Mouse (Mus musculus) liver, embryonic 12.5 days (tissue): Measurements from ENCODE around the gene Adarb2. TPM values are rescaled to one million over a fixed set of nuclear protein-coding genes. Genes with fewer than 3 reads are reported as not detected.
"Not testable (repeated sequence)": the region's sequence is repeated elsewhere in the genome, so short reads cannot be mapped to it uniquely, and the experiment has no call there.

Source experiments
- ATAC-seq: fragments of 200-750 bp; cut with Nextera tagmentation; 2 replicates; pipeline ENCODE4 v1.8.0; 2017; ENCODE audit warnings: moderate number of reproducible peaks, mild to moderate bottlenecking, moderate library complexity
- H3K27ac ChIP-seq: fragments of 300-500 bp; sonication (generic); 2 replicates; pipeline ENCODE4 v1.5.1; 2016; ENCODE audit warnings: mild to moderate bottlenecking
- H3K27me3 ChIP-seq: fragments of 300-500 bp; sonication (generic); replicated peaks from 2 replicates; pipeline ENCODE4 v1.6.1; 2016; ENCODE audit warnings: mild to moderate bottlenecking, moderate library complexity
- H3K36me3 ChIP-seq: fragments of 300-500 bp; sonication (generic); 2 replicates; pipeline ENCODE4 v1.6.1; 2016; ENCODE audit warnings: mild to moderate bottlenecking, moderate library complexity
- H3K4me1 ChIP-seq: fragments of 300-500 bp; sonication (generic); 2 replicates; pipeline ENCODE4 v1.6.1; 2016
- H3K4me2 ChIP-seq: fragments of 300-500 bp; sonication (generic); 2 replicates; pipeline ENCODE4 v1.6.1; 2016; ENCODE audit warnings: mild to moderate bottlenecking, moderate library complexity
- H3K4me3 ChIP-seq: fragments of 300-500 bp; sonication (generic); 2 replicates; pipeline ENCODE4 v1.5.1; 2016; ENCODE audit warnings: mild to moderate bottlenecking, moderate library complexity
- H3K9ac ChIP-seq: fragments of 300-500 bp; sonication (generic); 2 replicates; pipeline ENCODE4 v1.6.1; 2016; ENCODE audit warnings: mild to moderate bottlenecking, moderate library complexity
- H3K9me3 ChIP-seq: fragments of 300-500 bp; sonication (generic); replicated peaks from 2 replicates; pipeline ENCODE4 v1.6.1; 2016; ENCODE audit warnings: mild to moderate bottlenecking, moderate library complexity
- WGBS: fragments of 180-500 bp; shearing (Covaris S2); methylation state at CpG from one replicate; pipeline ENCODE4 v1.1.7; 2016; ENCODE audit not compliant: insufficient replicate concordance; 5-methylcytosine and 5-hydroxymethylcytosine counted together
- polyA plus RNA-seq: library from polyadenylated mRNA; unstranded; fragments of >200 nt; fragmentation: Nextera tagmentation; extraction: Ambion mirVana; gene quantifications from 2 replicates; pipeline ENCODE4 v1.2.1, GENCODE M21; 2016

Gene Adarb2
- polyA plus RNA-seq, 1 experiment from 2014 or later: 0.35 TPM

DNA sequence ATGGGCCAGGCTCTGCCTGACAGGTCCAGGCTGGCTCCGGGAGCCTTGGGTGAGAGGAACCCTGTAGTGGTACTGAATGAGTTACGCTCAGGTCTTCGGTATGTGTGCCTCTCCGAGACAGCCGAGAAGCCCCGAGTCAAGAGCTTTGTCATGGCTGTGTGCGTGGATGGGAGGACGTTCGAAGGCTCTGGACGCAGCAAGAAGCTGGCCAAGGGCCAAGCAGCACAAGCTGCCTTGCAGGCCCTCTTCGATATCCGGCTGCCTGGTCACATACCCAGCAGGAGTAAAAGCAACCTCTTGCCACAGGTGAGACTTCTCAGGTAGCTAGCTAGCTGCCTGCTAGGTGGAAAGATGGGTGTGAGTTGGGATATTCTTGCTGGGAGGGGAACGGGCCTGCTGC, 367.6 kb downstream of the Adarb2 start:
- ATAC-seq: no peak
- H3K36me3 ChIP-seq: no peaks in the 10 kb centered on the region
- no peaks in the 10 kb centered on the region for H3K27me3 ChIP-seq
- WGBS: 78% methylated on average over 13 of the region's 13 CpGs
- H3K4me3 ChIP-seq: no peak overlapping the region
- H3K4me1 ChIP-seq: no peaks in the 10 kb centered on the region
- H3K4me2 ChIP-seq: no peak overlapping the region
- no peak overlapping the region for H3K9ac ChIP-seq
- H3K9me3 ChIP-seq: no peaks in the 10 kb centered on the region
- no peak overlapping the region for H3K27ac ChIP-seq

DNA sequence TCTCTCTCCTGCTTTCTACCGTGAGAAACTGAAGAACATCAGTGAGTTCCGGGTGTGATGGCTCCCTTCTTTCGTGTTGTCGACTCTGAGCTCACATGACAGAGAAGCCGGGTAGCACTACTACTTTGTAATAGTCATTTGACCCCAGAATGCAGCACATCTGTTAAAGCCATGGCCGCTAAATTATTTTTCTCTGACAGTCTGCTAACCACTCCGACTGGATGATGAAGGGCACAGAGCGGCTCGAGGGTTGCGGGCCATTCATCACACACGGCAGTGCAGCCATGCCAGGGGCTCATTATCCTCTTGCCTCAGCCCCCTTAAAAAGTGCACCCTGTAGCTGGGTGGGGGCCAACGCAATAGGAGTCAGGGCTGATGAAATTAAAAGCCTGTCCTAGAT, 371.2 kb downstream of the Adarb2 start:
- Histone ChIP-seq H3K27ac (no peak overlapping the region), H3K9me3 (no peaks in the 10 kb centered on the region), H3K36me3 (no peaks in the 10 kb centered on the region), H3K4me1 (no peaks in the 10 kb centered on the region), H3K27me3 (no peaks in the 10 kb centered on the region), H3K9ac (no peak overlapping the region), H3K4me2 (no peak overlapping the region), H3K4me3 (no peak overlapping the region)
- ATAC-seq: no peak
- 70% methylated on average over 12 of the region's 12 CpGs for WGBS

GRCm38 (mm10) chr13:8584257-8585005, 381.8 kb downstream of the Adarb2 start:
- H3K27me3 ChIP-seq: no peaks in the 10 kb centered on the region
- 65% methylated on average over 8 of the region's 8 CpGs for WGBS
- no peaks in the 10 kb centered on the region for H3K4me1 ChIP-seq
- H3K9me3 ChIP-seq: no peaks in the 10 kb centered on the region
- H3K36me3 ChIP-seq: no peaks in the 10 kb centered on the region
- no peak for ATAC-seq
- H3K4me2 ChIP-seq: no peak overlapping the region
- H3K4me3 ChIP-seq: no peak overlapping the region
- no peak overlapping the region for H3K27ac ChIP-seq
- H3K9ac ChIP-seq: no peak overlapping the region

DNA sequence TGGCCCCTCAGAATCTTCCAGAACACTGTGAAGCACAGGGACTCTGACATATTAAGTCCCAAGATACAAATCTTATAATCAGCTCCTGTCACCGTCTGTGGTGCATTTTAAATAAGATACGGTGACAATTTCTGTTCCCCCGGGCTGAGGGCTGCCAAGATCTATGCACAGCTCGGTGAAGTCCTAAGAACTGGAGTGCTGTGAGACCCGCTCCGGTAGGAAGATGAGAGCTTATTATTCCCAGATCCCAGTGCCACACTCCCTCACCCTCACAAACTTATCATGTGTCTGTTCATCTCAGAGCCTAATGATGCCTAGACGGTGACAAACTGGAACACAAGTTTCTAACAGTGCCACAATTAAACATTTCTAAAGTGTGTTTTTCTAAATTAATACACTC, 384.8 kb downstream of the Adarb2 start:
- H3K4me2 ChIP-seq: no peak overlapping the region
- no peak overlapping the region for H3K27ac ChIP-seq
- H3K27me3 ChIP-seq: no peaks in the 10 kb centered on the region
- WGBS: 73% methylated on average over 7 of the region's 7 CpGs
- no peaks in the 10 kb centered on the region for H3K9me3 ChIP-seq
- H3K9ac ChIP-seq: no peak overlapping the region
- H3K4me3 ChIP-seq: no peak overlapping the region
- H3K36me3 ChIP-seq: no peaks in the 10 kb centered on the region
- H3K4me1 ChIP-seq: no peaks in the 10 kb centered on the region
- ATAC-seq: no peak

DNA sequence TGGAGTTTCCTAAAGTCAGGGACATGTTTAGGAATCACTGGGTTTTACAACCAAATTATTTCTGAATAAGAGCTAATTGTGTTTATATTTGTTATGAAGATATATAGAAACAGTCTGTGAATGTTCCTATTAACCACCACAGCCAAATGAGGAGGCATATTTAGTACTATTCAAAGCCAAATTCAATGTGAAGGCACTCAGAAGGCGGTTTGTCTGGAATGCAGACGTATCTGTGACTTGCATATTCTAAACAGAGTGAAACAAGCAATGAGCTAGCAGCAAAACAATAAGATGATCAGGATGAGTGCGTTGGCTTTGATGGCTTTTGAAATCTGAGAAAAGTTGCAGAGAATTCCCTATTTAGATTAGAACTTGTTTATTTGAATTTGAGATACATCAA, 387.8 kb downstream of the Adarb2 start:
- Histone ChIP-seq H3K9ac (no peak overlapping the region), H3K4me2 (no peak overlapping the region), H3K27ac (no peak overlapping the region), H3K36me3 (no peaks in the 10 kb centered on the region), H3K4me1 (no peaks in the 10 kb centered on the region), H3K4me3 (no peak overlapping the region), H3K27me3 (no peaks in the 10 kb centered on the region), H3K9me3 (no peaks in the 10 kb centered on the region)
- ATAC-seq: no peak
- 62% methylated on average over 3 of the region's 3 CpGs for WGBS

DNA sequence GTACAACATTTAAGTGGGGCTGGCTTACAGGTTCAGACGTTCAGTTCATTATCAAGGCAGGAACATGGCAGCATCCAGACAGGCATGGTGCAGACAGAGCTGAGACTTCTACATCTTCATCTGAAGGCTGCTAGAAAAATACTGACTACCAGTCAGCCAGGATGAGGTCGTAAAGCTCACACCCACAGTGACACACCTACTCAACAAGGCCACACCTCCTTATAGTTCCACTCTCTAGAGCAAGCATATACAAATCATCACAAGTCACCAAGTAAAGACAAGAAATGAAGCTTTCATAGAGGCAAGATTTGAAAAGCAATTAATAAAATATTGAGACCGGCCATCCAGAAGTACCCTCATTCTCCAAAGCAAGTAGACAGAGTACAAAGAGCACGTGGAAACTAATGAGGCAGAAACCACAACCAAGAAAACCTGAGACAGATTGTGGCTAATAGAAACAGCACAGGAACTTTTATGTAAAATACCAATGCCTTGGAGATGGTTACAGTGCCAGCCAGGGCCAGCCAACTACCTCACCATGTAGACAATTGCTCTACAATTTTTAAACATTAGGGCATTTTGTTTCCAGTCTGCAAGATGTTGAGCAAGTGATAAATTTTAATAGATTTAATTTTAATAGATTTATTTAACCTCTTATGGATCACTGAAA, 394.4 kb downstream of the Adarb2 start:
- ATAC-seq: no peak

DNA sequence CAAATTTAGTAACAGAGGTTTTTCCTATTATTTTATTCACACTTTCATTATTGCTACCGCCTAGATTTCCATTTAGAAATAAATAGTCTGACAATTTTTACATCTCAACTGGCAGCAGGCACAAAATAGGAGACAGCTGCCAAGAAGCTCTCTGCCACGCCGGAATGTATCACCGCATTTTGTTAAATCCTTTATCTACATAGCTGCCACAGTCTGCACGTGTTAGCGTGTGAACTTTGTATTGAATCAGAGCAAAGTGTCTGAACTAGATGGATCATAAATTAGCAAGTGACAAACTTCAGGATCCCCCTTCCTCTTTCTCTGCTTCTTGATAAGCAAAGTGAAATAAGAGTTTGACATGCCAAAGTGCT, 395.0 kb downstream of the Adarb2 start:
- H3K9ac ChIP-seq: no peak overlapping the region
- 62% methylated on average over 6 of the region's 6 CpGs for WGBS
- H3K36me3 ChIP-seq: no peaks in the 10 kb centered on the region
- H3K27me3 ChIP-seq: no peaks in the 10 kb centered on the region
- no peak overlapping the region for H3K4me3 ChIP-seq
- H3K4me2 ChIP-seq: no peak overlapping the region
- no peaks in the 10 kb centered on the region for H3K9me3 ChIP-seq
- no peak overlapping the region for H3K27ac ChIP-seq
- no peak for ATAC-seq
- H3K4me1 ChIP-seq: no peaks in the 10 kb centered on the region

More for the DNA sequence above, 394.4 kb downstream of the Adarb2 start:
- no peak overlapping the region for H3K4me3 ChIP-seq
- H3K27me3 ChIP-seq: no peaks in the 10 kb centered on the region
- no peaks in the 10 kb centered on the region for H3K4me1 ChIP-seq
- H3K36me3 ChIP-seq: no peaks in the 10 kb centered on the region
- H3K27ac ChIP-seq: no peak overlapping the region
- H3K4me2 ChIP-seq: no peak overlapping the region
- H3K9me3 ChIP-seq: no peaks in the 10 kb centered on the region
- H3K9ac ChIP-seq: no peak overlapping the region
- WGBS: 51% methylated on average over 4 of the region's 4 CpGs

DNA sequence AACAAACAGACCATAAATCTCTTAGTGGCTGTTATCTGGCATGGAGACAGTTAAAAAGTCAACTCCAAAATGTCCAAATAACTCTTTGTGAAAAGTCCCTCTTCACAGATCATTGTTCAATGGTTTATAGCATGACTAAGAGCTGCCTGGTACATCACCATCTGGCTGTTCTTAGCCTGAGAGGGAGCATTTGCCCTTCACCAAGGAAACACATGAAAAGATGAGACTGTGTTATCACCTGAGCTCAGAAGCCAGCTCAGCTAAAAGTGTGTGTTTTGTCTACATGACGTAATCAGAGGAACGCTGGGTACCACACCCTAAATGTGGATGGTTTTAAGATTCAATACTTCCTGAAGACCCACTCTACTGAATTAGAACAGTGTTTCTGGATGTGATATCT, 403.0 kb downstream of the Adarb2 start:
- no peaks in the 10 kb centered on the region for H3K36me3 ChIP-seq
- H3K9me3 ChIP-seq: no peaks in the 10 kb centered on the region
- 18% methylated on average over 2 of the region's 2 CpGs for WGBS
- H3K4me1 ChIP-seq: 0 out of 2 replicates have a peak, but pooled peaks cover 9% of the 10 kb centered on the region
- no peak overlapping the region for H3K27ac ChIP-seq
- H3K27me3 ChIP-seq: no peaks in the 10 kb centered on the region
- no peak overlapping the region for H3K4me3 ChIP-seq
- H3K4me2 ChIP-seq: no peak overlapping the region
- ATAC-seq: no peak
- H3K9ac ChIP-seq: no peak overlapping the region

DNA sequence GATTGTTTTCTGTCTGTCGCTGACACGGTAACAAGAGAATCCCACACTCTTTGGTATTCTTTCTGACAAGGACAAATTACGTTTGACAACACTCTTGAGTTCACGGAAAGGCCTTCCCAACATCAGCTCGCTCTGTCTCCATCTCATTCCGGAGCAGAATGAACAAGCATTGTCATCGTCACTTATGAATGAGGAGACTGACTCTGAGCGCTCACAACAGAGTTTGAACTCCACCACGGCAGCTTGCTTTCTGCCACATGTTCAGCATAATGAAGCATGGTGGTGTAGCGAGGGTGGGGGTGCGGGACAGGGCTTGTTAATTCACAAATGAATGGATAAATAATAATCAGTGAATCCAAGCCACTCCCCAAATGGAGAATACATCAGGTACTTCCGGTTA, 405.4 kb downstream of the Adarb2 start:
- H3K9ac ChIP-seq: no peak overlapping the region
- WGBS: 72% methylated on average over 12 of the region's 12 CpGs
- no peak overlapping the region for H3K4me3 ChIP-seq
- no peaks in the 10 kb centered on the region for H3K27me3 ChIP-seq
- 0 out of 2 replicates have a peak, but pooled peaks cover 9% of the 10 kb centered on the region for H3K4me1 ChIP-seq
- H3K36me3 ChIP-seq: no peaks in the 10 kb centered on the region
- H3K9me3 ChIP-seq: no peaks in the 10 kb centered on the region
- no peak overlapping the region for H3K27ac ChIP-seq
- ATAC-seq: no peak
- no peak overlapping the region for H3K4me2 ChIP-seq

DNA sequence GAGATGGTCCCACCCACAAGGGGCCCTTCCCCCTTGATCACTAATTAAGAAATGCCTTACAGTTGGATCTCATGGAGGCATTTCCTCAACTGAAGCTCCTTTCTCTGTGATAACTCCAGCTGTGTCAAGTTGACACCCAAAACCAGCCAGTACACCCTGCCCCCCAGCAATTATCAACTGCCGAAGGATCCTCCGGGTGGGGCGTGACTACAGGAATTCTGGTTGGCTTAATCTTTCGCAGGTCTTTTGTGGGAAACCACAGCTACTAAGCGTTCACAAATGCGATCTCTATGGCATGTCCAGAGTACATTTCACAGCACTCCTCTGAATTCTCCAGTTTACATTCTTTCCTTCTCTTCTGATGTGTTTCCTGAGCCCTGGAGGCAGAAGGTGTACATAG, 406.3 kb downstream of the Adarb2 start:
- not testable (repeated sequence) for H3K9ac ChIP-seq, H3K36me3 ChIP-seq, H3K4me1 ChIP-seq, H3K27me3 ChIP-seq, H3K4me3 ChIP-seq, H3K27ac ChIP-seq, H3K9me3 ChIP-seq
- H3K4me2 ChIP-seq: peak overlapping the region; percentile 8; the same call in 1 of the 2 replicates
- peak; percentile 72 for ATAC-seq
- WGBS: 34% methylated on average over 6 of the region's 6 CpGs

DNA sequence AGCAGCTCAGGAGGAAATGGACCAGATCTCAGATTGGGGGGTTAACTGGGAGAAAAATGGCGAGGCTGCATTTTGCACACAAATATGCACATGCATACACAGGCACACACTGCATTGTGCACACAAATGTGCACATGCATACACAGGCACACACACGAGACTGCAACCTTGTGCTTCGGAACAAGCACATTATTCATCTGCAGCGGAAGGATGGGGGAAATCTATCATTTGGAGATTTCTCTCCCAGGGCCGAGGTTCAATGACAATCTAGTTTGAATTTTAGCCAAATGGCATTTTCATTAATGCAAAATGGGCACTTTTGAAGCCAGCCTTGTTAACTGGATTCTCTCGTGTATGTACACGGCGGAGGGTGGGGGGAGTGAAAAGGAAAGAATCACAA, 408.3 kb downstream of the Adarb2 start:
- H3K9me3 ChIP-seq: no peaks in the 10 kb centered on the region
- no peaks in the 10 kb centered on the region for H3K27me3 ChIP-seq
- H3K4me1 ChIP-seq: 0 out of 2 replicates have a peak, but pooled peaks cover 5% of the 10 kb centered on the region
- H3K4me3 ChIP-seq: no peak overlapping the region
- H3K4me2 ChIP-seq: no peak overlapping the region
- no peak overlapping the region for H3K9ac ChIP-seq
- H3K36me3 ChIP-seq: no peaks in the 10 kb centered on the region
- no peak overlapping the region for H3K27ac ChIP-seq
- no peak for ATAC-seq
- WGBS: 74% methylated on average over 8 of the region's 8 CpGs

DNA sequence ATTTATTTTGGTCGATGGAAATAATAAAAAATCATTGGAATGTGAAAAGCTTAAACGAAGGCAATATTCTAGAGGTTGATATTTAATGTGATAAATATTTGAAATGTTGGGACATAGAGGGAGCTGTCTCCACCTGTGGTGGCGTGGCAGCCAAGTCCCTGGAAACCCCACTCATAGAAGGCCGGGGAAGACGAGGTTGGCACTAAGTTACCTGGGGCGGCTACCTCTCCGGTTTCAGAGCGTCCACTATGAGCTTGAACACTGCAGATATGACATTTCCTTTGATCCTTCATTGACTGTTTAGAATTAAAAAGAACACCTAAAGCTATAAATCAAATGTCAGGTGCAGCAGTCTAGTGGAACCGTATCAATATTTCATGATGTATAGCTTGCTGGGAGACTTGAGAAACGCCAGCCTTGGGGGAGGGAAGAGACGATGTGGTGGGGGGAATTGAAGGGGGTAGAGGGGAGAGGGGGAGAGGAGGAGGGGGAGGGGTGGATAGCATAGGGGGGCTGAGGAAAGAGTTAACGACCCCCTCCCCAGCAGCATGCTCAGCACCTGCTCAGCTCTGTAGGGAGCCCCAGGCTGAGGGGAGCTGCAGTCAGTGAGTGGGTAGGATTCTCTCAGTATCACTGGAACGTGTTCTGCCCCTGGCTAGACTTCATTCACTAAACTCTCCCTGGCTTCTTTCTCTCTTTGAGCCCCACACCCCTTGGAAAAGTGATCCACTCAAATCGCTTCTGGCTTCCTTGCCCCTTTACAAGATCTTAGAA, 410.1 kb downstream of the Adarb2 start:
- H3K4me2 ChIP-seq: no peak overlapping the region
- no peak overlapping the region for H3K27ac ChIP-seq
- H3K4me3 ChIP-seq: no peak overlapping the region
- 67% methylated on average over 14 of the region's 14 CpGs for WGBS
- H3K9ac ChIP-seq: no peak overlapping the region
- no peaks in the 10 kb centered on the region for H3K27me3 ChIP-seq
- H3K36me3 ChIP-seq: no peaks in the 10 kb centered on the region
- 0 out of 2 replicates have a peak, but pooled peaks cover 5% of the 10 kb centered on the region for H3K4me1 ChIP-seq
- no peaks in the 10 kb centered on the region for H3K9me3 ChIP-seq
- no peak for ATAC-seq
